Comparison of ENCODE assay signal across 12 mouse cellular contexts in the genomic region with DNA sequence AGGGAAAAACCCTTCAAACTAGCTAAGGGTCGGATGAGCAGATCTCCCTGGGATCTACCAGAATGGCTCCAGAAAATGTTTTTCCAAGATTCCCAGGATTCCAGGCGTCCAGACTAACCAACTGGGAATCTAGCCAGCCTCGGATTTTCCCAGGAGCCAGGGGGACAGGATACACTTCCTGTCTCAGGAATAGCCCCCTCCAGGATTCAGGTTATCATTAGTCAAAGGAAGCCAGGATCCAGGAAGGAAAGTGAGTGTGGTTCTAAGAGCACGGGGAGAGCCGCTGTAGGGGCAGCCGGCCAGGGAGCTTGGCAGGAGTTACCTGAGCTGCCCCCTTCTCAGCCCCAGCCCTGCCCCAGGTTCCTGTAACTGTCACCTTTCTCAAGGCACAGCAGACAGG. TPM values are rescaled to one million over a fixed set of nuclear protein-coding genes. Genes with fewer than 3 reads are reported as not detected.
DNase-seq lines count a peak whose midpoint lies in the region; ATAC-seq and TF ChIP-seq lines count a peak whose summit lies in the region.
"Had no signal": no experiment of that assay in that cellular context is flagged by ENCODE, and none has a peak within 500 bp of the region (broad histone marks: within the 10 kb centered on the region; RNA-seq: fewer than 3 reads in every experiment).

No protein-coding gene starts in this region.

- H3K27ac ChIP-seq in hindbrain, embryonic 16.5 days (ENCODE audit: low read depth, low read length), result peak overlapping the region; percentile 39; the same call in 1 of the 2 replicates
- no peak overlapping the region for H3K27ac ChIP-seq in hindbrain, embryonic 10.5 days
- H3K27ac ChIP-seq in embryonic facial prominence, embryonic 15.5 days (replicated peaks), result 0 out of 2 replicates have a peak overlapping the region, but pooled peaks have one; percentile 7
- H3K27ac ChIP-seq in liver, embryonic 13.5 days, result peak overlapping the region; percentile 24; the same call in 1 of the 2 replicates
- no peak overlapping the region for H3K27ac ChIP-seq in forebrain, postnatal 0 days (ENCODE audit: low read depth, low read length)

- H3K27me3 ChIP-seq in hindbrain, embryonic 16.5 days (replicated peaks; ENCODE audit: control insufficient read depth, insufficient read depth, low read length), result no peaks in the 10 kb centered on the region
- no peaks in the 10 kb centered on the region for H3K27me3 ChIP-seq in hindbrain, embryonic 10.5 days (ENCODE audit: insufficient read depth, poor library complexity, severe bottlenecking)
- no peaks in the 10 kb centered on the region for H3K27me3 ChIP-seq in embryonic facial prominence, embryonic 15.5 days
- H3K27me3 ChIP-seq in liver, embryonic 13.5 days, result no peaks in the 10 kb centered on the region
- no peaks in the 10 kb centered on the region for H3K27me3 ChIP-seq in forebrain, postnatal 0 days (ENCODE audit: insufficient read depth, low read length)
- H3K27me3 ChIP-seq: embryonic facial prominence, embryonic 12.5 days had no signal

- no peak overlapping the region for H3K4me3 ChIP-seq in hindbrain, embryonic 16.5 days (ENCODE audit: low read length)
- no peak overlapping the region for H3K4me3 ChIP-seq in hindbrain, embryonic 10.5 days
- no peak overlapping the region for H3K4me3 ChIP-seq in embryonic facial prominence, embryonic 15.5 days (replicated peaks)
- H3K4me3 ChIP-seq in liver, embryonic 13.5 days (replicated peaks), result no peak overlapping the region
- H3K4me3 ChIP-seq in forebrain, postnatal 0 days (ENCODE audit: low read depth, low read length), result no peak overlapping the region
- H3K4me3 ChIP-seq: embryonic facial prominence, embryonic 12.5 days had no signal

- no peak for ATAC-seq in hindbrain, embryonic 16.5 days
- no peak for ATAC-seq in embryonic facial prominence, embryonic 15.5 days (ENCODE audit: insufficient number of reproducible peaks, low FRiP score, low TSS enrichment, low read depth)
- ATAC-seq in liver, embryonic 13.5 days (ENCODE audit: low read depth), result no peak
- ATAC-seq in forebrain, postnatal 0 days, result no peak
- ATAC-seq: activated CD4-positive, CD25-positive, alpha-beta regulatory T cell, adult 4 months; CD4-positive, CD25-positive, alpha-beta regulatory T cell, adult 4 months had no signal

- no peak for DNase-seq in hindbrain, embryonic 10.5 days (ENCODE audit: low spot score)
- DNase-seq in heart, postnatal 25 days (ENCODE audit: low spot score), result peak; percentile 64
- no peak for DNase-seq in liver, embryonic 13.5 days
- DNase-seq in left cerebral cortex, postnatal 4 days, result no peak
- no peak for DNase-seq in forebrain, postnatal 0 days
- DNase-seq in thymus, postnatal 0 days (ENCODE audit: low spot score), result no peak

- WGBS in hindbrain, embryonic 16.5 days, result 77% methylated on average over 6 of the region's 6 CpGs
- WGBS in hindbrain, embryonic 10.5 days, result 85% methylated on average over 6 of the region's 6 CpGs
- 64% methylated on average over 6 of the region's 6 CpGs for WGBS in embryonic facial prominence, embryonic 15.5 days
- 52% methylated on average over 6 of the region's 6 CpGs for WGBS in liver, embryonic 13.5 days (ENCODE audit: insufficient replicate concordance)
- 78% methylated on average over 6 of the region's 6 CpGs for WGBS in forebrain, postnatal 0 days

- no peaks in the 10 kb centered on the region for H3K9me3 ChIP-seq in hindbrain, embryonic 16.5 days (ENCODE audit: control insufficient read depth, low read length)
- H3K9me3 ChIP-seq in hindbrain, embryonic 10.5 days, result no peaks in the 10 kb centered on the region
- H3K9me3 ChIP-seq in embryonic facial prominence, embryonic 15.5 days (replicated peaks), result no peaks in the 10 kb centered on the region
- no peaks in the 10 kb centered on the region for H3K9me3 ChIP-seq in liver, embryonic 13.5 days (replicated peaks)
- no peaks in the 10 kb centered on the region for H3K9me3 ChIP-seq in forebrain, postnatal 0 days (ENCODE audit: low read length)
- H3K9me3 ChIP-seq: embryonic facial prominence, embryonic 12.5 days had no signal

- H3K4me1 ChIP-seq in hindbrain, embryonic 16.5 days (ENCODE audit: control insufficient read depth, insufficient read depth, low read depth, low read length), result peaks cover 15% of the 10 kb centered on the region
- H3K4me1 ChIP-seq in hindbrain, embryonic 10.5 days (replicated peaks), result peaks cover 12% of the 10 kb centered on the region
- peaks cover 13% of the 10 kb centered on the region for H3K4me1 ChIP-seq in embryonic facial prominence, embryonic 15.5 days
- H3K4me1 ChIP-seq in liver, embryonic 13.5 days (replicated peaks), result peaks cover 16% of the 10 kb centered on the region
- H3K4me1 ChIP-seq in forebrain, postnatal 0 days (ENCODE audit: insufficient read depth), result peaks cover 10% of the 10 kb centered on the region

- TF ChIP-seq CTCF in forebrain, postnatal 0 days (IDR thresholded peaks at IDR 0.05; ENCODE audit: low read depth), result no peak

- no peak overlapping the region for H3K4me2 ChIP-seq in hindbrain, embryonic 16.5 days (ENCODE audit: low read length)
- H3K4me2 ChIP-seq in embryonic facial prominence, embryonic 15.5 days (replicated peaks), result no peak overlapping the region
- no peak overlapping the region for H3K4me2 ChIP-seq in liver, embryonic 13.5 days
- H3K4me2 ChIP-seq in forebrain, postnatal 0 days (ENCODE audit: low read depth), result no peak overlapping the region
- H3K4me2 ChIP-seq: embryonic facial prominence, embryonic 12.5 days; midbrain, embryonic 11.5 days had no signal

- H3K9ac ChIP-seq in hindbrain, embryonic 16.5 days (ENCODE audit: low read depth, low read length), result no peak overlapping the region
- H3K9ac ChIP-seq in embryonic facial prominence, embryonic 15.5 days, result no peak overlapping the region
- no peak overlapping the region for H3K9ac ChIP-seq in liver, embryonic 13.5 days
- H3K9ac ChIP-seq in forebrain, postnatal 0 days, result no peak overlapping the region
- H3K9ac ChIP-seq: embryonic facial prominence, embryonic 12.5 days had no signal

- H3K36me3 ChIP-seq in hindbrain, embryonic 16.5 days (ENCODE audit: control insufficient read depth, insufficient read depth, low read length), result peaks cover 33% of the 10 kb centered on the region
- peaks cover 66% of the 10 kb centered on the region for H3K36me3 ChIP-seq in hindbrain, embryonic 10.5 days
- peaks cover 42% of the 10 kb centered on the region for H3K36me3 ChIP-seq in embryonic facial prominence, embryonic 15.5 days
- peaks cover 30% of the 10 kb centered on the region for H3K36me3 ChIP-seq in liver, embryonic 13.5 days
- H3K36me3 ChIP-seq in forebrain, postnatal 0 days (ENCODE audit: insufficient read depth), result peaks cover 40% of the 10 kb centered on the region

- intact Hi-C loops in heart, postnatal 25 days (cut with DNase I), result loop anchor here (2.0 kb wide), 1 partner anchor 16 kb away; no protein-coding TSS in a partner anchor
- intact Hi-C loops in left cerebral cortex, postnatal 4 days (cut with DNase I), result no loop called here

RNA-seq across cellular contexts. Expression of gene Tnfaip1, which starts 5.1 kb away (rescaled TPM):
- polyA plus RNA-seq in hindbrain, embryonic 16.5 days (2015; fragmentation: Nextera tagmentation; extraction: Ambion mirVana), result 69.3 and 70.8 TPM in 2 replicates
- polyA plus RNA-seq in hindbrain, embryonic 10.5 days (2016; fragmentation: Nextera tagmentation; extraction: Ambion mirVana), result 70.4 and 81.6 TPM in 2 replicates
- polyA plus RNA-seq in embryonic facial prominence, embryonic 15.5 days (2015; fragmentation: Nextera tagmentation; extraction: Ambion mirVana), result 79.6 and 80.7 TPM in 2 replicates
- 10 to 100 TPM; 39.1 to 41.9 TPM for total RNA-seq in heart, postnatal 25 days (2021)
- polyA plus RNA-seq in liver, embryonic 13.5 days (2015; fragmentation: Nextera tagmentation; extraction: Ambion mirVana), result 15.6 and 16.4 TPM in 2 replicates
- 10 to 100 TPM; 54.5 to 59.7 TPM for total RNA-seq in left cerebral cortex, postnatal 4 days (2021)
- 38.9 and 42.7 TPM in 2 replicates for total RNA-seq in forebrain, postnatal 0 days (2014; rRNA removed)
- polyA plus RNA-seq in forebrain, postnatal 0 days (2015; fragmentation: Nextera tagmentation; extraction: Ambion mirVana), result 54.6 and 66.3 TPM in 2 replicates
- 17.9 and 18.3 TPM in 2 replicates for polyA plus RNA-seq in thymus, postnatal 0 days (2015; fragmentation: Nextera tagmentation; extraction: Ambion mirVana)

RNA-seq across cellular contexts. Expression of gene Ift20, which starts 5.1 kb away (rescaled TPM):
- 118 and 124 TPM in 2 replicates for polyA plus RNA-seq in hindbrain, embryonic 16.5 days (2015; fragmentation: Nextera tagmentation; extraction: Ambion mirVana)
- 89.2 and 94.2 TPM in 2 replicates for polyA plus RNA-seq in hindbrain, embryonic 10.5 days (2016; fragmentation: Nextera tagmentation; extraction: Ambion mirVana)
- 187 TPM in 2 replicates for polyA plus RNA-seq in embryonic facial prominence, embryonic 15.5 days (2015; fragmentation: Nextera tagmentation; extraction: Ambion mirVana)
- 10 to 100 TPM; 39.0 to 45.5 TPM for total RNA-seq in heart, postnatal 25 days (2021)
- 83.1 and 88.6 TPM in 2 replicates for polyA plus RNA-seq in liver, embryonic 13.5 days (2015; fragmentation: Nextera tagmentation; extraction: Ambion mirVana)
- 10 to 100 TPM; 54.6 to 59.7 TPM for total RNA-seq in left cerebral cortex, postnatal 4 days (2021)
- 106 and 119 TPM in 2 replicates for total RNA-seq in forebrain, postnatal 0 days (2014; rRNA removed)
- polyA plus RNA-seq in forebrain, postnatal 0 days (2015; fragmentation: Nextera tagmentation; extraction: Ambion mirVana), result 124 and 140 TPM in 2 replicates
- 151 and 161 TPM in 2 replicates for polyA plus RNA-seq in thymus, postnatal 0 days (2015; fragmentation: Nextera tagmentation; extraction: Ambion mirVana)

RNA-seq across cellular contexts. Expression of gene Poldip2, which starts 19.1 kb away (rescaled TPM):
- polyA plus RNA-seq in hindbrain, embryonic 16.5 days (2015; fragmentation: Nextera tagmentation; extraction: Ambion mirVana), result 189 and 196 TPM in 2 replicates
- 135 and 152 TPM in 2 replicates for polyA plus RNA-seq in hindbrain, embryonic 10.5 days (2016; fragmentation: Nextera tagmentation; extraction: Ambion mirVana)
- 167 and 170 TPM in 2 replicates for polyA plus RNA-seq in embryonic facial prominence, embryonic 15.5 days (2015; fragmentation: Nextera tagmentation; extraction: Ambion mirVana)
- total RNA-seq in heart, postnatal 25 days (2021), result 100 to 1,000 TPM; 152 to 154 TPM
- 78.1 and 82.4 TPM in 2 replicates for polyA plus RNA-seq in liver, embryonic 13.5 days (2015; fragmentation: Nextera tagmentation; extraction: Ambion mirVana)
- 100 to 1,000 TPM; 113 to 118 TPM for total RNA-seq in left cerebral cortex, postnatal 4 days (2021)
- total RNA-seq in forebrain, postnatal 0 days (2014; rRNA removed), result 139 and 157 TPM in 2 replicates
- polyA plus RNA-seq in forebrain, postnatal 0 days (2015; fragmentation: Nextera tagmentation; extraction: Ambion mirVana), result 165 and 175 TPM in 2 replicates
- polyA plus RNA-seq in thymus, postnatal 0 days (2015; fragmentation: Nextera tagmentation; extraction: Ambion mirVana), result 90.1 and 95.8 TPM in 2 replicates

RNA-seq across cellular contexts. Expression of gene Tmem199, which starts 19.1 kb away (rescaled TPM):
- 87.9 and 95.5 TPM in 2 replicates for polyA plus RNA-seq in hindbrain, embryonic 16.5 days (2015; fragmentation: Nextera tagmentation; extraction: Ambion mirVana)
- 84.0 and 86.4 TPM in 2 replicates for polyA plus RNA-seq in hindbrain, embryonic 10.5 days (2016; fragmentation: Nextera tagmentation; extraction: Ambion mirVana)
- 41.5 and 45.1 TPM in 2 replicates for polyA plus RNA-seq in embryonic facial prominence, embryonic 15.5 days (2015; fragmentation: Nextera tagmentation; extraction: Ambion mirVana)
- total RNA-seq in heart, postnatal 25 days (2021), result 10 to 100 TPM; 10.5 to 10.8 TPM
- polyA plus RNA-seq in liver, embryonic 13.5 days (2015; fragmentation: Nextera tagmentation; extraction: Ambion mirVana), result 30.1 and 31.9 TPM in 2 replicates
- 10 to 100 TPM; 35.6 to 35.7 TPM for total RNA-seq in left cerebral cortex, postnatal 4 days (2021)
- 64.8 and 73.2 TPM in 2 replicates for total RNA-seq in forebrain, postnatal 0 days (2014; rRNA removed)
- polyA plus RNA-seq in forebrain, postnatal 0 days (2015; fragmentation: Nextera tagmentation; extraction: Ambion mirVana), result 84.2 and 86.0 TPM in 2 replicates
- polyA plus RNA-seq in thymus, postnatal 0 days (2015; fragmentation: Nextera tagmentation; extraction: Ambion mirVana), result 53.6 and 54.2 TPM in 2 replicates

RNA-seq across cellular contexts. Expression of gene Tmem97, which starts 19.5 kb away (rescaled TPM):
- polyA plus RNA-seq in hindbrain, embryonic 16.5 days (2015; fragmentation: Nextera tagmentation; extraction: Ambion mirVana), result 44.0 and 48.3 TPM in 2 replicates
- 86.5 and 94.5 TPM in 2 replicates for polyA plus RNA-seq in hindbrain, embryonic 10.5 days (2016; fragmentation: Nextera tagmentation; extraction: Ambion mirVana)
- 73.4 and 73.5 TPM in 2 replicates for polyA plus RNA-seq in embryonic facial prominence, embryonic 15.5 days (2015; fragmentation: Nextera tagmentation; extraction: Ambion mirVana)
- 1 to 10 TPM; 5.3 to 5.5 TPM for total RNA-seq in heart, postnatal 25 days (2021)
- 110 and 122 TPM in 2 replicates for polyA plus RNA-seq in liver, embryonic 13.5 days (2015; fragmentation: Nextera tagmentation; extraction: Ambion mirVana)
- 10 to 100 TPM; 26.5 to 31.1 TPM for total RNA-seq in left cerebral cortex, postnatal 4 days (2021)
- total RNA-seq in forebrain, postnatal 0 days (2014; rRNA removed), result 32.7 and 33.9 TPM in 2 replicates
- polyA plus RNA-seq in forebrain, postnatal 0 days (2015; fragmentation: Nextera tagmentation; extraction: Ambion mirVana), result 37.1 and 42.1 TPM in 2 replicates
- 59.1 and 68.2 TPM in 2 replicates for polyA plus RNA-seq in thymus, postnatal 0 days (2015; fragmentation: Nextera tagmentation; extraction: Ambion mirVana)

Comparison
In these comparisons a context has a peak if more than half of its experiments do, and no peak if none do; other contexts are left out.
1. H3K27ac ChIP-seq: peak in hindbrain, embryonic 16.5 days (single experiment), embryonic facial prominence, embryonic 15.5 days (single experiment) and liver, embryonic 13.5 days (single experiment); none in hindbrain, embryonic 10.5 days (single experiment) and forebrain, postnatal 0 days (single experiment).